Mouse (Mus musculus): ENCODE measurements around the gene Smok2b. TPM values are rescaled to one million over a fixed set of nuclear protein-coding genes. Genes with fewer than 3 reads are reported as not detected.
A peak's percentile ranks its signal among the peaks of the same experiment; 100 is the strongest.
"Not testable (repeated sequence)": the region's sequence is repeated elsewhere in the genome, so short reads cannot be mapped to it uniquely, and the experiment has no call there.

Gene Smok2b
- polyA plus RNA-seq, 1 experiment from 2014 or later: not detected

GRCm38 (mm10) chr17:13198812-13199211 is 31.2 kb upstream of the Smok2b start:
- not testable (repeated sequence) for H3K27me3 ChIP-seq (ENCODE audit: control insufficient read depth, insufficient read depth, low read length); H3K27ac ChIP-seq (ENCODE audit: low read depth, low read length); ATAC-seq (ENCODE audit: low FRiP score, low TSS enrichment); H3K4me3 ChIP-seq (ENCODE audit: low read length); H3K9ac ChIP-seq (ENCODE audit: low read depth, low read length); H3K36me3 ChIP-seq (ENCODE audit: control insufficient read depth, insufficient read depth, low read length); H3K4me1 ChIP-seq (ENCODE audit: control insufficient read depth, insufficient read depth, low read length); H3K4me2 ChIP-seq (replicated peaks; ENCODE audit: low read depth, low read length)
- H3K9me3 ChIP-seq (ENCODE audit: control insufficient read depth, low read length): peaks cover 20% of the 10 kb centered on the region
- 90% methylated on average over 2 of the region's 2 CpGs for WGBS

- 78% methylated on average over 8 of the region's 9 CpGs for WGBS
- not testable (repeated sequence) for H3K36me3 ChIP-seq (ENCODE audit: control insufficient read depth, insufficient read depth, low read length); H3K4me1 ChIP-seq (ENCODE audit: control insufficient read depth, insufficient read depth, low read length); H3K4me2 ChIP-seq (replicated peaks; ENCODE audit: low read depth, low read length); H3K9ac ChIP-seq (ENCODE audit: low read depth, low read length); H3K27ac ChIP-seq (ENCODE audit: low read depth, low read length); H3K4me3 ChIP-seq (ENCODE audit: low read length); H3K27me3 ChIP-seq (ENCODE audit: control insufficient read depth, insufficient read depth, low read length)
- H3K9me3 ChIP-seq (ENCODE audit: control insufficient read depth, low read length): peaks cover 20% of the 10 kb centered on the region
- ATAC-seq (ENCODE audit: low FRiP score, low TSS enrichment): 0 out of 2 replicates have a peak, but pooled peaks have one; percentile 20
These were observed 30.1 kb upstream of the Smok2b start for GRCm38 (mm10) chr17:13199880-13200409.

DNA sequence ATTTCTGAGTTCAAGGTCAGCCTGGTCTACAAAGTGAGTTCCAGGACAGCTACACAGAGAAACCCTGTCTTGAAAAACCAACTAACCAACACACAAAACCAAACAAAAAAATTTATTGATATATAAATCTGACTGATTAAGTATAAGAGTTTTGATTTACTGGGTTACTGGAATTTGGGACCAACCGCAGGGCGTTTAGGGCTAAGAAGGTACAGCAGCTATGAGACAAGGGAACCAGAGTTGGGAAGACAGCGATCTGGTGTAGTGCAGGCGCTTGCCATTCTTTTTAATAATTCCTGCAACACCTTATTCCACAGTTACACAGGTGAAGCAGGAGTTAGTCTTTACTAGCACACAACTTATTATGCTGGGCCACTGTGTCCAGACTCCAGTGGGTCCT is 28.5 kb upstream of the Smok2b start:
- H3K27ac ChIP-seq (ENCODE audit: low read depth, low read length); H3K4me2 ChIP-seq (replicated peaks; ENCODE audit: low read depth, low read length); ATAC-seq (ENCODE audit: low FRiP score, low TSS enrichment); H3K36me3 ChIP-seq (ENCODE audit: control insufficient read depth, insufficient read depth, low read length); H3K9ac ChIP-seq (ENCODE audit: low read depth, low read length); H3K4me3 ChIP-seq (ENCODE audit: low read length); H3K27me3 ChIP-seq (ENCODE audit: control insufficient read depth, insufficient read depth, low read length); H3K4me1 ChIP-seq (ENCODE audit: control insufficient read depth, insufficient read depth, low read length): not testable (repeated sequence)
- H3K9me3 ChIP-seq (ENCODE audit: control insufficient read depth, low read length): peaks cover 18% of the 10 kb centered on the region
- 92% methylated on average over 4 of the region's 4 CpGs for WGBS

- WGBS: 85% methylated on average over 2 of the region's 3 CpGs
These were observed 27.5 kb upstream of the Smok2b start for GRCm38 (mm10) chr17:13202453-13203107.

GRCm38 (mm10) chr17:13205247-13205646 is 24.8 kb upstream of the Smok2b start:
- H3K9me3 ChIP-seq (ENCODE audit: control insufficient read depth, low read length): peaks cover 29% of the 10 kb centered on the region
- WGBS: 81% methylated on average over 1 of the region's 1 CpGs
- not testable (repeated sequence) for H3K27ac ChIP-seq (ENCODE audit: low read depth, low read length); H3K9ac ChIP-seq (ENCODE audit: low read depth, low read length); H3K4me1 ChIP-seq (ENCODE audit: control insufficient read depth, insufficient read depth, low read length); H3K27me3 ChIP-seq (ENCODE audit: control insufficient read depth, insufficient read depth, low read length); H3K4me2 ChIP-seq (replicated peaks; ENCODE audit: low read depth, low read length); ATAC-seq (ENCODE audit: low FRiP score, low TSS enrichment); H3K36me3 ChIP-seq (ENCODE audit: control insufficient read depth, insufficient read depth, low read length); H3K4me3 ChIP-seq (ENCODE audit: low read length)

More at GRCm38 (mm10) chr17:13202453-13203107, 27.5 kb upstream of the Smok2b start:
- H3K4me3 ChIP-seq (ENCODE audit: low read length); H3K27me3 ChIP-seq (ENCODE audit: control insufficient read depth, insufficient read depth, low read length); H3K4me2 ChIP-seq (replicated peaks; ENCODE audit: low read depth, low read length); ATAC-seq (ENCODE audit: low FRiP score, low TSS enrichment); H3K36me3 ChIP-seq (ENCODE audit: control insufficient read depth, insufficient read depth, low read length); H3K9ac ChIP-seq (ENCODE audit: low read depth, low read length); H3K4me1 ChIP-seq (ENCODE audit: control insufficient read depth, insufficient read depth, low read length); H3K27ac ChIP-seq (ENCODE audit: low read depth, low read length): not testable (repeated sequence)
- H3K9me3 ChIP-seq (ENCODE audit: control insufficient read depth, low read length): peaks cover 24% of the 10 kb centered on the region

- H3K4me1 ChIP-seq (ENCODE audit: control insufficient read depth, insufficient read depth, low read length): no peaks in the 10 kb centered on the region
- H3K36me3 ChIP-seq (ENCODE audit: control insufficient read depth, insufficient read depth, low read length): no peaks in the 10 kb centered on the region
- no peak overlapping the region for H3K4me2 ChIP-seq (replicated peaks; ENCODE audit: low read depth, low read length)
- no peak overlapping the region for H3K4me3 ChIP-seq (ENCODE audit: low read length)
- H3K9ac ChIP-seq (ENCODE audit: low read depth, low read length): no peak overlapping the region
- H3K27me3 ChIP-seq (ENCODE audit: control insufficient read depth, insufficient read depth, low read length): no peaks in the 10 kb centered on the region
- 88% methylated on average over 2 of the region's 2 CpGs for WGBS
- ATAC-seq (ENCODE audit: low FRiP score, low TSS enrichment): no peak; the same call in 1 of the 2 replicates
- peaks cover 25% of the 10 kb centered on the region for H3K9me3 ChIP-seq (ENCODE audit: control insufficient read depth, low read length)
- H3K27ac ChIP-seq (ENCODE audit: low read depth, low read length): no peak overlapping the region
These were observed 23.6 kb upstream of the Smok2b start for GRCm38 (mm10) chr17:13206491-13206890.

DNA sequence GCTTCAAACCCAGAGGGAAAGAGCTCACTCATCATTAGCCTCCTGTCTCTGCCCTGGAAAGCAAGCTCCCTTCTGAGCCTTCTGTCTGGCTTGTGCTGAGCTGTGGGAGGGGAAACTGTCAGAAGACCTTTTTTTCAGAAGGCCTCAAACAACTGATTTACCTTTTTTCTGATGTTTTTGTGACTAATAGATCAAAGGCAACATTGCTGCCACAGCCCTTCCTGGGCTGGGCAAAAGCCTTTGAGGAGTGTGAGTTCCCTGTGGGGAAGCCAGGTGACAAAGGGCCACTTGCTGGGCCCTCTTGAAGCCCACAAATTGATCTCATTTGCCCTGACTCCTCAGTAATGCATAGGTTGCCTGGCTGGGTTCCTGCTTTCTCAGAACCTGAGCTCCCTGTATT is 21.6 kb upstream of the Smok2b start:
- not testable (repeated sequence) for H3K27me3 ChIP-seq (ENCODE audit: control insufficient read depth, insufficient read depth, low read length); H3K4me3 ChIP-seq (ENCODE audit: low read length); ATAC-seq (ENCODE audit: low FRiP score, low TSS enrichment); H3K4me1 ChIP-seq (ENCODE audit: control insufficient read depth, insufficient read depth, low read length); H3K36me3 ChIP-seq (ENCODE audit: control insufficient read depth, insufficient read depth, low read length); H3K4me2 ChIP-seq (replicated peaks; ENCODE audit: low read depth, low read length); H3K9ac ChIP-seq (ENCODE audit: low read depth, low read length); H3K27ac ChIP-seq (ENCODE audit: low read depth, low read length)
- H3K9me3 ChIP-seq (ENCODE audit: control insufficient read depth, low read length): peaks cover 43% of the 10 kb centered on the region

GRCm38 (mm10) chr17:13212136-13212850 is 17.8 kb upstream of the Smok2b start:
- WGBS: 75% methylated on average over 7 of the region's 7 CpGs

GRCm38 (mm10) chr17:13214169-13214568 is 15.9 kb upstream of the Smok2b start:
- H3K36me3 ChIP-seq (ENCODE audit: control insufficient read depth, insufficient read depth, low read length): no peaks in the 10 kb centered on the region
- H3K4me1 ChIP-seq (ENCODE audit: control insufficient read depth, insufficient read depth, low read length): no peaks in the 10 kb centered on the region
- no peak overlapping the region for H3K4me2 ChIP-seq (replicated peaks; ENCODE audit: low read depth, low read length)
- no peak overlapping the region for H3K4me3 ChIP-seq (ENCODE audit: low read length)
- WGBS: 64% methylated on average over 4 of the region's 4 CpGs
- peaks cover 76% of the 10 kb centered on the region for H3K9me3 ChIP-seq (ENCODE audit: control insufficient read depth, low read length)
- no peak overlapping the region for H3K9ac ChIP-seq (ENCODE audit: low read depth, low read length)
- no peaks in the 10 kb centered on the region for H3K27me3 ChIP-seq (ENCODE audit: control insufficient read depth, insufficient read depth, low read length)
- no peak for ATAC-seq (ENCODE audit: low FRiP score, low TSS enrichment)
- no peak overlapping the region for H3K27ac ChIP-seq (ENCODE audit: low read depth, low read length)

More at GRCm38 (mm10) chr17:13212136-13212850, 17.8 kb upstream of the Smok2b start:
- no peak overlapping the region for H3K27ac ChIP-seq (ENCODE audit: low read depth, low read length)
- no peaks in the 10 kb centered on the region for H3K36me3 ChIP-seq (ENCODE audit: control insufficient read depth, insufficient read depth, low read length)
- ATAC-seq (ENCODE audit: low FRiP score, low TSS enrichment): no peak; the same call in 1 of the 2 replicates
- no peaks in the 10 kb centered on the region for H3K27me3 ChIP-seq (ENCODE audit: control insufficient read depth, insufficient read depth, low read length)
- H3K9me3 ChIP-seq (ENCODE audit: control insufficient read depth, low read length): peaks cover 64% of the 10 kb centered on the region
- H3K4me1 ChIP-seq (ENCODE audit: control insufficient read depth, insufficient read depth, low read length): no peaks in the 10 kb centered on the region
- no peak overlapping the region for H3K4me2 ChIP-seq (replicated peaks; ENCODE audit: low read depth, low read length)
- H3K9ac ChIP-seq (ENCODE audit: low read depth, low read length): no peak overlapping the region
- no peak overlapping the region for H3K4me3 ChIP-seq (ENCODE audit: low read length)
